Mouse (Mus musculus) Patski (cell line): ENCODE measurements around the gene Epop. TPM values are rescaled to one million over a fixed set of nuclear protein-coding genes. Genes with fewer than 3 reads are reported as not detected.
"Not testable (repeated sequence)": the region's sequence is repeated elsewhere in the genome, so short reads cannot be mapped to it uniquely, and the experiment has no call there.

ENCODE experiments used
- ATAC-seq: fragments of 100-300 bp; one replicate; pipeline ENCODE4 v1.8.0; 2021
- CTCF ChIA-PET: fragments of 350-600 bp; sonication (Branson Sonifier 250); formaldehyde crosslinking; loops from one replicate; lab custom pipeline; 2022; ENCODE audit warnings: inconsistent platforms; lab: Charles Lee
- POLR2A ChIA-PET: fragments of 350-600 bp; sonication (Branson Sonifier 250); formaldehyde crosslinking; loops from one replicate; lab custom pipeline; 2022; ENCODE audit warnings: antibody characterized with exemption, inconsistent platforms; lab: Charles Lee
- DNase-seq: peaks from one replicate; pipeline ENCODE4 v3.0.0-alpha.2; 2011; ENCODE audit warnings: low read depth, low spot score
- H3K27me3 ChIP-seq: fragments of 371-371 bp; one replicate; pipeline ENCODE4 v1.5.1; 2021
- CTCF ChIP-seq: fragments of 100-300 bp; IDR thresholded peaks from one replicate; pipeline ENCODE4 v1.5.1; 2021
- in situ Hi-C: fragments of 300-500 bp; cut with MboI; formaldehyde crosslinking; loops from 3 replicates; pipeline ENCODE4 v1.11.1; 2018; ENCODE audit warnings: low pct_unique_long_range_greater_than_20kb, mixed read lengths
- polyA plus RNA-seq: library from polyadenylated mRNA; unstranded; gene quantifications from one replicate; pipeline ENCODE4 v1.2.3, GENCODE M21; 2021

The Epop gene
- polyA plus RNA-seq, 1 experiment from 2014 or later = 5.3 TPM

- ChIA-PET POLR2A (no interaction called here), CTCF (no interaction called here)
- no peaks in the 10 kb centered on the region for H3K27me3 ChIP-seq
- ATAC-seq (no peak), DNase-seq (no peak)
- in situ Hi-C loops = no loop called here
- TF ChIP-seq CTCF = no peak
Measured at GRCm38 (mm10) chr11:97661648-97662133, 32.2 kb upstream of the Epop start.

GRCm38 (mm10) chr11:97660734-97661647, 31.5 kb upstream of the Epop start:
- DNase-seq = no peak
- POLR2A ChIA-PET = interaction anchor here (1.0 to 1.6 kb wide), 3 partner anchors 8 to 23 kb away, joined by 3 to 4 read pairs (median 3); no protein-coding TSS in a partner anchor

GRCm38 (mm10) chr11:97659990-97660714, 30.6 kb upstream of the Epop start:
- in situ Hi-C loops = no loop called here
- no peaks in the 10 kb centered on the region for H3K27me3 ChIP-seq
- DNase-seq = no peak
- ChIA-PET POLR2A (interaction anchor here (1.0 to 1.6 kb wide), 5 partner anchors 9 to 26 kb away, joined by 3 to 4 read pairs (median 3); no protein-coding TSS in a partner anchor), CTCF (interaction anchor here (0.7 kb wide), 1 partner anchor 38 kb away, joined by 3 read pairs; no protein-coding TSS in a partner anchor)
- peak; percentile 22 for ATAC-seq
- no peak for TF ChIP-seq CTCF

More at GRCm38 (mm10) chr11:97660734-97661647, 31.5 kb upstream of the Epop start:
- in situ Hi-C loops = no loop called here
- H3K27me3 ChIP-seq = no peaks in the 10 kb centered on the region
- TF ChIP-seq CTCF = no peak
- CTCF ChIA-PET = interaction anchor here (0.7 kb wide), 1 partner anchor 38 kb away, joined by 3 read pairs; no protein-coding TSS in a partner anchor
- no peak for ATAC-seq

GRCm38 (mm10) chr11:97659267-97659989, 29.9 kb upstream of the Epop start:
- ChIA-PET CTCF (interaction anchor here (1.6 kb wide), 1 partner anchor 39 kb away, joined by 4 read pairs; no protein-coding TSS in a partner anchor), POLR2A (interaction anchor here (0.8 to 1.6 kb wide), 5 partner anchors 10 to 27 kb away, joined by 3 to 4 read pairs (median 4); no protein-coding TSS in a partner anchor)
- no peak for DNase-seq
- no peaks in the 10 kb centered on the region for H3K27me3 ChIP-seq
- no peak for TF ChIP-seq CTCF
- in situ Hi-C loops = no loop called here
- no peak for ATAC-seq

GRCm38 (mm10) chr11:97658751-97659266, 29.3 kb upstream of the Epop start:
- ChIA-PET POLR2A (interaction anchor here (0.8 to 1.6 kb wide), 3 partner anchors 14 to 25 kb away, joined by 3 to 4 read pairs (median 3); no protein-coding TSS in a partner anchor), CTCF (interaction anchor here (0.9 to 1.6 kb wide), 3 partner anchors 12 to 40 kb away, joined by 3 to 5 read pairs (median 4); no protein-coding TSS in a partner anchor)
- no peaks in the 10 kb centered on the region for H3K27me3 ChIP-seq
- no peak for TF ChIP-seq CTCF
- in situ Hi-C loops = no loop called here
- DNase-seq (no peak), ATAC-seq (no peak)

GRCm38 (mm10) chr11:97657967-97658366, 28.5 kb upstream of the Epop start:
- DNase-seq, in situ Hi-C loops, ATAC-seq, H3K27me3 ChIP-seq: not testable (repeated sequence)
- CTCF ChIA-PET = interaction anchor here (0.9 to 1.3 kb wide), 2 partner anchors 12 to 13 kb away, joined by 3 to 5 read pairs; no protein-coding TSS in a partner anchor
- POLR2A ChIA-PET = interaction anchor here (1.6 kb wide), 1 partner anchor 26 kb away, joined by 4 read pairs; no protein-coding TSS in a partner anchor

GRCm38 (mm10) chr11:97657184-97657945, 27.9 kb upstream of the Epop start:
- ChIA-PET CTCF (interaction anchor here (0.9 to 1.3 kb wide), 3 partner anchors 11 to 18 kb away, joined by 3 to 5 read pairs (median 3); no protein-coding TSS in a partner anchor), POLR2A (interaction anchor here (0.8 to 1.6 kb wide), 2 partner anchors 27 to 150 kb away, joined by 3 to 4 read pairs; no protein-coding TSS in a partner anchor)
- in situ Hi-C loops = no loop called here
- DNase-seq (no peak), ATAC-seq (no peak)
- H3K27me3 ChIP-seq = no peaks in the 10 kb centered on the region
- no peak for TF ChIP-seq CTCF

GRCm38 (mm10) chr11:97656269-97656971, 26.9 kb upstream of the Epop start:
- POLR2A ChIA-PET = interaction anchor here (0.8 kb wide), 1 partner anchor 151 kb away, joined by 3 read pairs; no protein-coding TSS in a partner anchor
- in situ Hi-C loops = no loop called here
- no peak for ATAC-seq

More at GRCm38 (mm10) chr11:97656269-97656971, 26.9 kb upstream of the Epop start:
- CTCF ChIA-PET = interaction anchor here (1.3 kb wide), 1 partner anchor 19 kb away, joined by 3 read pairs; no protein-coding TSS in a partner anchor
- H3K27me3 ChIP-seq = no peaks in the 10 kb centered on the region
- no peak for TF ChIP-seq CTCF
- DNase-seq = no peak
